Mouse (Mus musculus) right cerebral cortex, adult 18-20 months (tissue): ENCODE measurements at regions not wholly inside any gene's neighbourhood (a gene's known extent, or its start where the extent isn't known, plus 50 kb on each side); places are given as distances from the start of the nearest gene placed in this dataset.
"Not testable (repeated sequence)": the region's sequence is repeated elsewhere in the genome, so short reads cannot be mapped to it uniquely, and the experiment has no call there.

Experiments
- DNase-seq: peaks from one replicate; pipeline ENCODE4 v3.0.0; 2022; ENCODE audit warnings: mixed read lengths

GRCm38 (mm10) chr14:86599511-86599910, 541.5 kb downstream of the Diaph3 start:
- no peak for DNase-seq

- DNase-seq, result no peak
Measured at GRCm38 (mm10) chr14:86588525-86588924, 552.5 kb downstream of the Diaph3 start.

GRCm38 (mm10) chr14:86585959-86586358, 555.1 kb downstream of the Diaph3 start:
- not testable (repeated sequence) for DNase-seq

- DNase-seq, result no peak
Measured at GRCm38 (mm10) chr14:86562728-86563127, 578.3 kb downstream of the Diaph3 start.

GRCm38 (mm10) chr14:86537992-86538391, 603.0 kb downstream of the Diaph3 start:
- DNase-seq, result no peak

GRCm38 (mm10) chr14:86536341-86537027, 604.6 kb downstream of the Diaph3 start:
- DNase-seq, result no peak

- no peak for DNase-seq
Measured at GRCm38 (mm10) chr14:86510408-86510807, 630.6 kb downstream of the Diaph3 start.

GRCm38 (mm10) chr14:86509686-86510085, 631.3 kb downstream of the Diaph3 start:
- no peak for DNase-seq

GRCm38 (mm10) chr14:86506286-86506685, 634.7 kb downstream of the Diaph3 start:
- peak; percentile 3 for DNase-seq

- DNase-seq, result no peak
Measured at GRCm38 (mm10) chr14:86490826-86491225, 650.2 kb downstream of the Diaph3 start.

- peak; percentile 8 for DNase-seq
Measured at GRCm38 (mm10) chr14:86489872-86490631, 651.0 kb downstream of the Diaph3 start.

GRCm38 (mm10) chr14:86489044-86489816, 651.8 kb downstream of the Diaph3 start:
- peak; percentile 15 for DNase-seq

- DNase-seq, result no peak
Measured at GRCm38 (mm10) chr14:86487285-86487897, 653.6 kb downstream of the Diaph3 start.

GRCm38 (mm10) chr14:86484247-86484646, 656.8 kb downstream of the Diaph3 start:
- DNase-seq, result no peak

GRCm38 (mm10) chr14:86473604-86474003, 667.4 kb downstream of the Diaph3 start:
- no peak for DNase-seq

- DNase-seq, result no peak
Measured at GRCm38 (mm10) chr14:86470462-86470861, 670.6 kb downstream of the Diaph3 start.

- DNase-seq, result no peak
Measured at GRCm38 (mm10) chr14:86467886-86468463, 673.1 kb downstream of the Diaph3 start.

GRCm38 (mm10) chr14:86463388-86463787, 677.6 kb downstream of the Diaph3 start:
- no peak for DNase-seq

- no peak for DNase-seq
Measured at GRCm38 (mm10) chr14:86453142-86453541, 687.9 kb downstream of the Diaph3 start.

GRCm38 (mm10) chr14:86450616-86451015, 690.4 kb downstream of the Diaph3 start:
- DNase-seq, result no peak

GRCm38 (mm10) chr14:86445139-86445538, 695.9 kb downstream of the Diaph3 start:
- no peak for DNase-seq
